Mouse (Mus musculus) liver, embryonic 13.5 days (tissue): Measurements from ENCODE around the gene Celf2. TPM values are rescaled to one million over a fixed set of nuclear protein-coding genes. Genes with fewer than 3 reads are reported as not detected.

Experiments
- ATAC-seq: fragments of 200-750 bp; cut with Nextera tagmentation; 2 replicates; pipeline ENCODE4 v1.8.0; 2017; ENCODE audit warnings: low read depth, mild to moderate bottlenecking, moderate number of reproducible peaks, moderate library complexity
- DNase-seq: peaks from one replicate; pipeline ENCODE4 v3.0.0; 2022
- H3K27ac ChIP-seq: fragments of 300-500 bp; sonication (generic); 2 replicates; pipeline ENCODE4 v1.5.1; 2015; ENCODE audit warnings: moderate library complexity, mild to moderate bottlenecking, inconsistent platforms
- H3K27me3 ChIP-seq: fragments of 300-500 bp; sonication (generic); 2 replicates; pipeline ENCODE4 v1.6.1; 2015; ENCODE audit warnings: mild to moderate bottlenecking, inconsistent platforms
- H3K36me3 ChIP-seq: fragments of 300-500 bp; sonication (generic); 2 replicates; pipeline ENCODE4 v1.6.1; 2015; ENCODE audit warnings: mild to moderate bottlenecking, inconsistent platforms
- H3K4me1 ChIP-seq: fragments of 300-500 bp; sonication (generic); replicated peaks from 2 replicates; pipeline ENCODE4 v1.6.1; 2015; ENCODE audit warnings: inconsistent platforms
- H3K4me2 ChIP-seq: fragments of 300-500 bp; sonication (generic); 2 replicates; pipeline ENCODE4 v1.6.1; 2015; ENCODE audit warnings: inconsistent platforms, mild to moderate bottlenecking, moderate library complexity
- H3K4me3 ChIP-seq: fragments of 300-500 bp; sonication (generic); replicated peaks from 2 replicates; pipeline ENCODE4 v1.5.1; 2015; ENCODE audit warnings: mild to moderate bottlenecking, inconsistent platforms
- H3K9ac ChIP-seq: fragments of 300-500 bp; sonication (generic); 2 replicates; pipeline ENCODE4 v1.6.1; 2015; ENCODE audit warnings: mild to moderate bottlenecking, inconsistent platforms
- H3K9me3 ChIP-seq: fragments of 300-500 bp; sonication (generic); replicated peaks from 2 replicates; pipeline ENCODE4 v1.6.1; 2016; ENCODE audit warnings: inconsistent platforms
- WGBS: fragments of 180-500 bp; shearing (Covaris S2); methylation state at CpG from one replicate; pipeline ENCODE4 v1.1.7; 2015; ENCODE audit not compliant: insufficient replicate concordance; 5-methylcytosine and 5-hydroxymethylcytosine counted together
- polyA plus RNA-seq: library from polyadenylated mRNA; unstranded; fragments of >200 nt; fragmentation: Nextera tagmentation; extraction: Ambion mirVana; gene quantifications from 2 replicates; pipeline ENCODE4 v1.2.1, GENCODE M21; 2015

Gene Celf2
- polyA plus RNA-seq, 1 experiment from 2014 or later: 11.0 TPM

- no peaks in the 10 kb centered on the region for H3K9me3 ChIP-seq
- DNase-seq: no peak
- H3K9ac ChIP-seq: no peak overlapping the region
- no peak for ATAC-seq
- no peak overlapping the region for H3K27ac ChIP-seq
- no peaks in the 10 kb centered on the region for H3K36me3 ChIP-seq
- H3K27me3 ChIP-seq: no peaks in the 10 kb centered on the region
- no peak overlapping the region for H3K4me3 ChIP-seq
- 81% methylated on average over 10 of the region's 10 CpGs for WGBS
- H3K4me1 ChIP-seq: no peaks in the 10 kb centered on the region
- H3K4me2 ChIP-seq: no peak overlapping the region
Measured at GRCm38 (mm10) chr2:6545127-6545931, 964.0 kb downstream of the Celf2 start.

- H3K27me3 ChIP-seq: no peaks in the 10 kb centered on the region
- H3K36me3 ChIP-seq: no peaks in the 10 kb centered on the region
- H3K9ac ChIP-seq: no peak overlapping the region
- no peak overlapping the region for H3K27ac ChIP-seq
- WGBS: 57% methylated on average over 5 of the region's 5 CpGs
- no peak overlapping the region for H3K4me3 ChIP-seq
- no peaks in the 10 kb centered on the region for H3K9me3 ChIP-seq
- no peaks in the 10 kb centered on the region for H3K4me1 ChIP-seq
- DNase-seq (no peak), ATAC-seq (no peak)
- no peak overlapping the region for H3K4me2 ChIP-seq
Measured at GRCm38 (mm10) chr2:6543650-6544049, 965.7 kb downstream of the Celf2 start.

- Histone ChIP-seq H3K36me3 (no peaks in the 10 kb centered on the region), H3K4me2 (no peak overlapping the region), H3K4me3 (no peak overlapping the region), H3K27ac (no peak overlapping the region), H3K4me1 (no peaks in the 10 kb centered on the region), H3K9me3 (no peaks in the 10 kb centered on the region), H3K9ac (no peak overlapping the region), H3K27me3 (no peaks in the 10 kb centered on the region)
- no peak for DNase-seq
- ATAC-seq: no peak
- 48% methylated on average over 12 of the region's 12 CpGs for WGBS
Measured at GRCm38 (mm10) chr2:6542556-6543180, 966.7 kb downstream of the Celf2 start.

- H3K4me2 ChIP-seq: no peak overlapping the region
- H3K4me1 ChIP-seq: no peaks in the 10 kb centered on the region
- 75% methylated on average over 5 of the region's 6 CpGs for WGBS
- H3K9me3 ChIP-seq: no peaks in the 10 kb centered on the region
- no peak overlapping the region for H3K9ac ChIP-seq
- no peaks in the 10 kb centered on the region for H3K36me3 ChIP-seq
- H3K4me3 ChIP-seq: no peak overlapping the region
- DNase-seq (no peak), ATAC-seq (no peak)
- H3K27me3 ChIP-seq: no peaks in the 10 kb centered on the region
- no peak overlapping the region for H3K27ac ChIP-seq
Measured at GRCm38 (mm10) chr2:6540825-6541224, 968.5 kb downstream of the Celf2 start.

GRCm38 (mm10) chr2:6540092-6540491 lies 969.3 kb downstream of the Celf2 start:
- Histone ChIP-seq H3K36me3 (no peaks in the 10 kb centered on the region), H3K27ac (no peak overlapping the region), H3K4me2 (no peak overlapping the region), H3K4me1 (no peaks in the 10 kb centered on the region), H3K9ac (no peak overlapping the region), H3K4me3 (no peak overlapping the region), H3K9me3 (no peaks in the 10 kb centered on the region), H3K27me3 (no peaks in the 10 kb centered on the region)
- DNase-seq (no peak), ATAC-seq (no peak)
- WGBS: 67% methylated on average over 11 of the region's 11 CpGs

GRCm38 (mm10) chr2:6538500-6538899 lies 970.9 kb downstream of the Celf2 start:
- Histone ChIP-seq H3K36me3 (no peaks in the 10 kb centered on the region), H3K4me2 (no peak overlapping the region), H3K9ac (no peak overlapping the region), H3K27me3 (no peaks in the 10 kb centered on the region), H3K27ac (no peak overlapping the region), H3K9me3 (no peaks in the 10 kb centered on the region), H3K4me1 (no peaks in the 10 kb centered on the region), H3K4me3 (no peak overlapping the region)
- no peak for ATAC-seq
- DNase-seq: no peak
- WGBS: 62% methylated on average over 2 of the region's 2 CpGs

DNA sequence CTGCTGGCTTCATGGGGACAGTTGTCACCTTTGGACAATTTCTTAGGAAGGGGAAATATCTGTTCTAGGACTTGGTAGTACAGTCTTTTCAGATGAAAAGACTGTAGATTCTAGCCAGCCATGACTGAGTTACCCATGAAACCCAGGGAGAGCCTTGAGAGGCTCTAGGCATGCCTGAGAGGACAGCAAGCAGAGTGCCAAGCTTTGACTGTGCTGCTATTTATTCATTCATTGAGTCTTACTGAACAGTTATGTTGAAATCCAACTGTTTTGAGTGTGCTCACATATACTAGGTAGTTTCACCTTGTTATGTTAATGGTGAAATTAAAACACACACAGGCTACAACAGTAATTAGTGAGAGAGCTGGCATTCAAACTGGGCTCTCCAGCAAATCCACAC lies 971.3 kb downstream of the Celf2 start:
- no peak for DNase-seq
- H3K27ac ChIP-seq: no peak overlapping the region
- no peak overlapping the region for H3K4me2 ChIP-seq
- no peak for ATAC-seq
- no peaks in the 10 kb centered on the region for H3K36me3 ChIP-seq
- no peaks in the 10 kb centered on the region for H3K9me3 ChIP-seq
- H3K4me3 ChIP-seq: no peak overlapping the region
- no peak overlapping the region for H3K9ac ChIP-seq
- H3K27me3 ChIP-seq: no peaks in the 10 kb centered on the region
- no peaks in the 10 kb centered on the region for H3K4me1 ChIP-seq

DNA sequence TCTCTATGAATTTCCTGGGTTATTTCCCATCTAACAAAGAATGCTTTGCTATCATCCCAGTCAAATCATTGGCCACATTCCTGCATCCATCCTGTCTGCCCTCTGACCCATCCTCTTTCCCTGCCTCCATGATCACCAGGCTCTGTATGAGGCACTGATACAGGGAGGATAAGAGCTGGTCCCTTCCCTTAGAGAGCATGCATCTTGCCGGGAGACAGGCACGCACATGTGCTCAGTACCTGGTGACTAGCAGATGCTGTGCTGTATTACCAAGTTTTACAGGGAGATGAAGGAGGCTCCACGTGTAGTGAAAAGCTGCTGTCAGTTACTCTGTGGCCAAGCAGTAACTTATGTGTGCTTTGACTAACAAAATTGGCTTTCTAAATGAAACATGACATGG lies 972.0 kb downstream of the Celf2 start:
- DNase-seq (no peak), ATAC-seq (no peak)
- Histone ChIP-seq H3K27me3 (no peaks in the 10 kb centered on the region), H3K9me3 (no peaks in the 10 kb centered on the region), H3K4me1 (no peaks in the 10 kb centered on the region), H3K9ac (no peak overlapping the region), H3K36me3 (no peaks in the 10 kb centered on the region), H3K4me3 (no peak overlapping the region), H3K4me2 (no peak overlapping the region), H3K27ac (no peak overlapping the region)
- WGBS: 72% methylated on average over 3 of the region's 3 CpGs

- H3K4me1 ChIP-seq: no peaks in the 10 kb centered on the region
- DNase-seq: no peak
- no peaks in the 10 kb centered on the region for H3K27me3 ChIP-seq
- WGBS: 30% methylated on average over 2 of the region's 2 CpGs
- H3K4me2 ChIP-seq: no peak overlapping the region
- no peaks in the 10 kb centered on the region for H3K9me3 ChIP-seq
- no peak overlapping the region for H3K27ac ChIP-seq
- ATAC-seq: no peak
- H3K36me3 ChIP-seq: no peaks in the 10 kb centered on the region
- no peak overlapping the region for H3K9ac ChIP-seq
- no peak overlapping the region for H3K4me3 ChIP-seq
Measured at GRCm38 (mm10) chr2:6536372-6536771, 973.0 kb downstream of the Celf2 start.

DNA sequence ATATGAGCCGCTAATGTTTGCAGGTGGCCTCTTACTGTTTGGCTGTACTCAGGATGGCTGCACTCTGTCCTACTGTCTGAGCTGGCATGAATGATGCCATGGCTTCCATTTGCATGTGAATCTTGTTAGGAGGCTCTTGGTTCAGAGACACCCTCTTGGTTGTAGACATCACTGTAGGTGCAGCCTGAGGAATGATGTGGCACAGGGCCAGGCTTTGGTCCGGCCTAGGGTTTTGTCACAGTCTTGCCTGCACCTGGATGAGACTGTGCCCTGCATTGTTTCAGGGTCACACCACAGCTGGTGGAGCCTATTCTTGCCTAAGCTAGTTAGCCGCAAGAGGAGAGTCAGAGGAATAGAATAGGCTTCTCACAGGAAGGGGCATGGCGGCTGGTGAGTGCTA lies 977.0 kb downstream of the Celf2 start:
- Histone ChIP-seq H3K4me2 (no peak overlapping the region), H3K9ac (no peak overlapping the region), H3K4me1 (no peaks in the 10 kb centered on the region), H3K27me3 (no peaks in the 10 kb centered on the region), H3K4me3 (no peak overlapping the region), H3K36me3 (no peaks in the 10 kb centered on the region), H3K27ac (no peak overlapping the region), H3K9me3 (no peaks in the 10 kb centered on the region)
- 76% methylated on average over 4 of the region's 4 CpGs for WGBS
- ATAC-seq (no peak), DNase-seq (no peak)

GRCm38 (mm10) chr2:6528076-6528475 lies 981.3 kb downstream of the Celf2 start:
- no peaks in the 10 kb centered on the region for H3K4me1 ChIP-seq
- no peak overlapping the region for H3K9ac ChIP-seq
- WGBS: 65% methylated on average over 2 of the region's 2 CpGs
- no peaks in the 10 kb centered on the region for H3K36me3 ChIP-seq
- ATAC-seq: no peak
- H3K9me3 ChIP-seq: no peaks in the 10 kb centered on the region
- no peak overlapping the region for H3K4me2 ChIP-seq
- H3K27ac ChIP-seq: no peak overlapping the region
- no peak for DNase-seq
- no peaks in the 10 kb centered on the region for H3K27me3 ChIP-seq
- H3K4me3 ChIP-seq: no peak overlapping the region

GRCm38 (mm10) chr2:6526825-6527224 lies 982.5 kb downstream of the Celf2 start:
- no peaks in the 10 kb centered on the region for H3K27me3 ChIP-seq
- H3K4me2 ChIP-seq: no peak overlapping the region
- 80% methylated on average over 11 of the region's 11 CpGs for WGBS
- no peaks in the 10 kb centered on the region for H3K9me3 ChIP-seq
- ATAC-seq (no peak), DNase-seq (no peak)
- H3K9ac ChIP-seq: no peak overlapping the region
- no peaks in the 10 kb centered on the region for H3K36me3 ChIP-seq
- no peaks in the 10 kb centered on the region for H3K4me1 ChIP-seq
- H3K4me3 ChIP-seq: no peak overlapping the region
- no peak overlapping the region for H3K27ac ChIP-seq
